Comparison of ENCODE assay signal across 31 mouse cellular contexts in genomic region chr3:100552171-100552570, GRCm38 (mm10).
"Had no signal": no experiment of that assay in that cellular context is flagged by ENCODE, and none has a peak within 500 bp of the region (broad histone marks: within the 10 kb centered on the region; RNA-seq: fewer than 3 reads in every experiment).

No protein-coding gene starts in this region.

- H3K27ac ChIP-seq: limb, embryonic 10.5 days; limb, embryonic 12.5 days; limb, embryonic 13.5 days; limb, embryonic 15.5 days; liver, embryonic 12.5 days; liver, embryonic 14.5 days; lung, embryonic 15.5 days; macrophage; midbrain, embryonic 10.5 days; midbrain, embryonic 12.5 days; midbrain, embryonic 13.5 days; midbrain, embryonic 15.5 days had no signal

- H3K4me2 ChIP-seq: limb, embryonic 12.5 days; limb, embryonic 13.5 days; limb, embryonic 15.5 days; liver, embryonic 11.5 days; liver, embryonic 12.5 days; liver, embryonic 13.5 days; liver, embryonic 15.5 days; lung, embryonic 14.5 days; lung, embryonic 15.5 days; midbrain, embryonic 11.5 days; midbrain, embryonic 12.5 days; midbrain, embryonic 13.5 days; midbrain, embryonic 15.5 days had no signal

- H3K9ac ChIP-seq: limb, embryonic 12.5 days; limb, embryonic 13.5 days; limb, embryonic 15.5 days; liver, embryonic 12.5 days; liver, embryonic 13.5 days; liver, embryonic 14.5 days; liver, embryonic 15.5 days; liver, postnatal 0 days; lung, embryonic 14.5 days; lung, embryonic 15.5 days; midbrain, embryonic 12.5 days; midbrain, embryonic 13.5 days; midbrain, embryonic 15.5 days had no signal

- H3K9me3 ChIP-seq: limb, embryonic 10.5 days; limb, embryonic 12.5 days; limb, embryonic 13.5 days; limb, embryonic 15.5 days; lung, embryonic 15.5 days; midbrain, embryonic 10.5 days; midbrain, embryonic 12.5 days; midbrain, embryonic 13.5 days; midbrain, embryonic 15.5 days had no signal

- H3K36me3 ChIP-seq: limb, embryonic 10.5 days; limb, embryonic 12.5 days; limb, embryonic 13.5 days; limb, embryonic 15.5 days; liver, embryonic 12.5 days; liver, embryonic 15.5 days; lung, embryonic 15.5 days; midbrain, embryonic 10.5 days; midbrain, embryonic 12.5 days; midbrain, embryonic 13.5 days; midbrain, embryonic 15.5 days had no signal

- ATAC-seq: liver, embryonic 12.5 days; liver, postnatal 0 days; lung, postnatal 0 days; midbrain, embryonic 13.5 days; midbrain, embryonic 15.5 days; midbrain, embryonic 16.5 days had no signal

- H3K4me3 ChIP-seq: limb, embryonic 10.5 days; limb, embryonic 12.5 days; limb, embryonic 13.5 days; limb, embryonic 15.5 days; liver, embryonic 12.5 days; liver, embryonic 13.5 days; liver, embryonic 15.5 days; lung, embryonic 15.5 days; megakaryocyte, embryonic 14.5 days; midbrain, embryonic 10.5 days; midbrain, embryonic 12.5 days; midbrain, embryonic 13.5 days; midbrain, embryonic 15.5 days; myocyte had no signal

- DNase-seq: left cerebral cortex, postnatal 4 days; liver; liver, embryonic 13.5 days; liver, postnatal 0 days; lung, adult 18-20 months; lung, adult 2 months; lung, embryonic 14.5 days; lung, postnatal 10 days; lung, postnatal 14 days; lung, postnatal 36 days; lung, postnatal 4 days; midbrain, embryonic 14.5 days had no signal

- H3K4me1 ChIP-seq: limb, embryonic 10.5 days; limb, embryonic 12.5 days; limb, embryonic 13.5 days; limb, embryonic 15.5 days; lung, embryonic 15.5 days; midbrain, embryonic 10.5 days; midbrain, embryonic 12.5 days; midbrain, embryonic 13.5 days; midbrain, embryonic 15.5 days had no signal

- H3K27me3 ChIP-seq: limb, embryonic 12.5 days; limb, embryonic 13.5 days; limb, embryonic 15.5 days; liver, embryonic 12.5 days; liver, embryonic 13.5 days; liver, embryonic 15.5 days; lung, embryonic 15.5 days; midbrain, embryonic 12.5 days; midbrain, embryonic 13.5 days; midbrain, embryonic 15.5 days had no signal
